Mouse (Mus musculus): ENCODE measurements at regions not wholly inside any gene's neighbourhood (a gene's known extent, or its start where the extent isn't known, plus 50 kb on each side); places are given as distances from the start of the nearest gene placed in this dataset.
A peak's percentile ranks its signal among the peaks of the same experiment; 100 is the strongest.

GRCm38 (mm10) chr12:25224644-25225043 is 127.7 kb upstream of the Id2 start:
- DNase-seq = no peak

- DNase-seq = no peak
Observed at GRCm38 (mm10) chr12:25224201-25224600, 127.3 kb upstream of the Id2 start.

- no peak for DNase-seq
Observed at GRCm38 (mm10) chr12:25223539-25223938, 126.6 kb upstream of the Id2 start.

- DNase-seq = no peak
Observed at GRCm38 (mm10) chr12:25220780-25221106, 123.8 kb upstream of the Id2 start.

- DNase-seq = no peak
Observed at GRCm38 (mm10) chr12:25220096-25220779, 123.3 kb upstream of the Id2 start.

GRCm38 (mm10) chr12:25219546-25219945 is 122.6 kb upstream of the Id2 start:
- DNase-seq = no peak

GRCm38 (mm10) chr12:25216792-25217516 is 120.0 kb upstream of the Id2 start:
- no peak for DNase-seq

- DNase-seq = no peak
Observed at GRCm38 (mm10) chr12:25215266-25215665, 118.3 kb upstream of the Id2 start.

- peak; percentile 57 to 64 for DNase-seq
Observed at GRCm38 (mm10) chr12:25213782-25214478, 117.0 kb upstream of the Id2 start.

- no peak for DNase-seq
Observed at GRCm38 (mm10) chr12:25211331-25211730, 114.4 kb upstream of the Id2 start.

GRCm38 (mm10) chr12:25210597-25210996 is 113.7 kb upstream of the Id2 start:
- no peak for DNase-seq

- no peak for DNase-seq
Observed at GRCm38 (mm10) chr12:25209333-25209728, 112.4 kb upstream of the Id2 start.

- DNase-seq = no peak
Observed at GRCm38 (mm10) chr12:25208670-25209332, 111.9 kb upstream of the Id2 start.

GRCm38 (mm10) chr12:25203371-25204067 is 106.6 kb upstream of the Id2 start:
- no peak for DNase-seq

- DNase-seq = peak; percentile 37 to 61
Observed at GRCm38 (mm10) chr12:25200161-25200560, 103.2 kb upstream of the Id2 start.

GRCm38 (mm10) chr12:25197757-25198156 is 100.8 kb upstream of the Id2 start:
- no peak for DNase-seq

GRCm38 (mm10) chr12:25196022-25196421 is 99.1 kb upstream of the Id2 start:
- DNase-seq = no peak

GRCm38 (mm10) chr12:25192216-25192615 is 95.3 kb upstream of the Id2 start:
- no peak for DNase-seq

- DNase-seq = no peak
Observed at GRCm38 (mm10) chr12:25190360-25190759, 93.4 kb upstream of the Id2 start.

GRCm38 (mm10) chr12:25189174-25189761 is 92.3 kb upstream of the Id2 start:
- peak in 1 of 2 experiments; percentile 12 for DNase-seq

GRCm38 (mm10) chr12:25188556-25188955 is 91.6 kb upstream of the Id2 start:
- DNase-seq = no peak

GRCm38 (mm10) chr12:25187216-25187615 is 90.3 kb upstream of the Id2 start:
- no peak for DNase-seq

Data from adrenal gland, postnatal 36 days (tissue).